Mouse (Mus musculus): ENCODE results near the gene Hid1. TPM values are rescaled to one million over a fixed set of nuclear protein-coding genes. Genes with fewer than 3 reads are reported as not detected.

Hid1 gene
- polyA plus RNA-seq, 1 experiment from 2014 or later, result 7.6 TPM

GRCm38 (mm10) chr11:115336115-115336514 is 31.4 kb downstream of the Hid1 start:
- H3K4me1 ChIP-seq (replicated peaks), result 0 out of 2 replicates have a peak, but pooled peaks cover 2% of the 10 kb centered on the region
- no peak overlapping the region for H3K9ac ChIP-seq
- no peak for ATAC-seq (replicated peaks; ENCODE audit: insufficient number of reproducible peaks, insufficient read depth, low FRiP score, low read depth)
- no peaks in the 10 kb centered on the region for H3K36me3 ChIP-seq
- H3K27ac ChIP-seq, result no peak overlapping the region
- H3K4me3 ChIP-seq, result no peak overlapping the region
- no peak overlapping the region for H3K4me2 ChIP-seq
- peaks cover 87% of the 10 kb centered on the region for H3K27me3 ChIP-seq
- 16% methylated on average over 6 of the region's 6 CpGs for WGBS
- no peaks in the 10 kb centered on the region for H3K9me3 ChIP-seq (replicated peaks)

GRCm38 (mm10) chr11:115335223-115335622 is 32.3 kb downstream of the Hid1 start:
- H3K36me3 ChIP-seq, result no peaks in the 10 kb centered on the region
- H3K4me2 ChIP-seq, result no peak overlapping the region
- H3K4me1 ChIP-seq (replicated peaks), result 0 out of 2 replicates have a peak, but pooled peaks cover 2% of the 10 kb centered on the region
- H3K4me3 ChIP-seq, result no peak overlapping the region
- H3K27me3 ChIP-seq, result peaks cover 89% of the 10 kb centered on the region
- no peak for ATAC-seq (replicated peaks; ENCODE audit: insufficient number of reproducible peaks, insufficient read depth, low FRiP score, low read depth)
- no peaks in the 10 kb centered on the region for H3K9me3 ChIP-seq (replicated peaks)
- 48% methylated on average over 12 of the region's 12 CpGs for WGBS
- no peak overlapping the region for H3K27ac ChIP-seq
- H3K9ac ChIP-seq, result no peak overlapping the region

- H3K9me3 ChIP-seq (replicated peaks), result no peaks in the 10 kb centered on the region
- peaks cover 91% of the 10 kb centered on the region for H3K27me3 ChIP-seq
- H3K4me2 ChIP-seq, result no peak within 1 kb of the TSS; the same call in 1 of the 2 replicates
- no peaks in the 10 kb centered on the region for H3K36me3 ChIP-seq
- WGBS, result 6% methylated on average over 29 of the region's 29 CpGs
- H3K27ac ChIP-seq, result no peak within 1 kb of the TSS
- H3K9ac ChIP-seq, result no peak within 1 kb of the TSS
- ATAC-seq (replicated peaks; ENCODE audit: insufficient number of reproducible peaks, insufficient read depth, low FRiP score, low read depth), result no peak
- 0 out of 2 replicates have a peak, but pooled peaks cover 2% of the 10 kb centered on the region for H3K4me1 ChIP-seq (replicated peaks)
- no peak within 1 kb of the TSS for H3K4me3 ChIP-seq
These were observed 33.0 kb downstream of the Hid1 start, which contains the start of gene Otop3 for GRCm38 (mm10) chr11:115334531-115334930. Gene Otop3 (plus strand): TSS chr11:115334731.

GRCm38 (mm10) chr11:115329339-115329738 is 38.2 kb downstream of the Hid1 start:
- Histone ChIP-seq H3K9me3 (replicated peaks) (no peaks in the 10 kb centered on the region), H3K36me3 (no peaks in the 10 kb centered on the region), H3K4me3 (no peak overlapping the region), H3K27ac (no peak overlapping the region), H3K27me3 (peaks cover 86% of the 10 kb centered on the region), H3K4me2 (no peak overlapping the region), H3K9ac (no peak overlapping the region), H3K4me1 (replicated peaks) (0 out of 2 replicates have a peak, but pooled peaks cover under 1% of the 10 kb centered on the region)
- WGBS, result 68% methylated on average over 15 of the region's 15 CpGs
- no peak; the same call in 1 of the 2 replicates for ATAC-seq (replicated peaks; ENCODE audit: insufficient number of reproducible peaks, insufficient read depth, low FRiP score, low read depth)

- no peak overlapping the region for H3K9ac ChIP-seq
- WGBS, result 63% methylated on average over 7 of the region's 7 CpGs
- no peak overlapping the region for H3K27ac ChIP-seq
- ATAC-seq (replicated peaks; ENCODE audit: insufficient number of reproducible peaks, insufficient read depth, low FRiP score, low read depth), result no peak
- no peak overlapping the region for H3K4me3 ChIP-seq
- H3K27me3 ChIP-seq, result peaks cover 86% of the 10 kb centered on the region
- no peaks in the 10 kb centered on the region for H3K9me3 ChIP-seq (replicated peaks)
- H3K4me2 ChIP-seq, result no peak overlapping the region
- peaks cover 5% of the 10 kb centered on the region for H3K4me1 ChIP-seq (replicated peaks)
- H3K36me3 ChIP-seq, result no peaks in the 10 kb centered on the region
These were observed 40.8 kb downstream of the Hid1 start for GRCm38 (mm10) chr11:115326730-115327129.

- no peak overlapping the region for H3K4me2 ChIP-seq
- H3K36me3 ChIP-seq, result no peaks in the 10 kb centered on the region
- no peak for ATAC-seq (replicated peaks; ENCODE audit: insufficient number of reproducible peaks, insufficient read depth, low FRiP score, low read depth)
- no peak overlapping the region for H3K4me3 ChIP-seq
- 13% methylated on average over 32 of the region's 32 CpGs for WGBS
- H3K4me1 ChIP-seq (replicated peaks), result peaks cover 12% of the 10 kb centered on the region
- no peak overlapping the region for H3K27ac ChIP-seq
- no peak overlapping the region for H3K9ac ChIP-seq
- no peaks in the 10 kb centered on the region for H3K9me3 ChIP-seq (replicated peaks)
- peaks cover 92% of the 10 kb centered on the region for H3K27me3 ChIP-seq
These were observed 44.2 kb downstream of the Hid1 start for GRCm38 (mm10) chr11:115323354-115323753.

- no peak within 1 kb of the TSS for H3K27ac ChIP-seq
- no peak for ATAC-seq (replicated peaks; ENCODE audit: insufficient number of reproducible peaks, insufficient read depth, low FRiP score, low read depth)
- no peaks in the 10 kb centered on the region for H3K9me3 ChIP-seq (replicated peaks)
- peak within 1 kb of the TSS; percentile 8 for H3K4me3 ChIP-seq
- 5% methylated on average over 35 of the region's 35 CpGs for WGBS
- H3K4me1 ChIP-seq (replicated peaks), result peaks cover 14% of the 10 kb centered on the region
- H3K4me2 ChIP-seq, result peak within 1 kb of the TSS; percentile 24
- peaks cover 96% of the 10 kb centered on the region for H3K27me3 ChIP-seq
- H3K9ac ChIP-seq, result no peak within 1 kb of the TSS
- H3K36me3 ChIP-seq, result no peaks in the 10 kb centered on the region
These were observed 45.5 kb downstream of the Hid1 start, which contains the start of gene Ush1g for GRCm38 (mm10) chr11:115321906-115322693. Gene Ush1g (minus strand): TSS chr11:115322041.

- ATAC-seq (replicated peaks; ENCODE audit: insufficient number of reproducible peaks, insufficient read depth, low FRiP score, low read depth), result no peak
- H3K9ac ChIP-seq, result no peak overlapping the region
- H3K4me1 ChIP-seq (replicated peaks), result peaks cover 14% of the 10 kb centered on the region
- H3K9me3 ChIP-seq (replicated peaks), result no peaks in the 10 kb centered on the region
- no peaks in the 10 kb centered on the region for H3K36me3 ChIP-seq
- H3K4me2 ChIP-seq, result no peak overlapping the region
- no peak overlapping the region for H3K27ac ChIP-seq
- H3K4me3 ChIP-seq, result no peak overlapping the region
- H3K27me3 ChIP-seq, result peaks cover 100% of the 10 kb centered on the region
- 13% methylated on average over 18 of the region's 18 CpGs for WGBS
These were observed 47.7 kb downstream of the Hid1 start for GRCm38 (mm10) chr11:115319704-115320383.

GRCm38 (mm10) chr11:115318245-115319027 is 49.1 kb downstream of the Hid1 start:
- ATAC-seq (replicated peaks; ENCODE audit: insufficient number of reproducible peaks, insufficient read depth, low FRiP score, low read depth), result no peak
- H3K4me3 ChIP-seq, result no peak overlapping the region; the same call in 1 of the 2 replicates

GRCm38 (mm10) chr11:115317204-115317603 is 50.4 kb downstream of the Hid1 start:
- Histone ChIP-seq H3K27ac (no peak overlapping the region), H3K4me3 (no peak overlapping the region), H3K27me3 (peaks cover 97% of the 10 kb centered on the region), H3K9me3 (replicated peaks) (no peaks in the 10 kb centered on the region), H3K9ac (no peak overlapping the region), H3K36me3 (no peaks in the 10 kb centered on the region), H3K4me1 (replicated peaks) (peaks cover 14% of the 10 kb centered on the region), H3K4me2 (no peak overlapping the region)
- 64% methylated on average over 7 of the region's 7 CpGs for WGBS
- ATAC-seq (replicated peaks; ENCODE audit: insufficient number of reproducible peaks, insufficient read depth, low FRiP score, low read depth), result no peak

More at GRCm38 (mm10) chr11:115318245-115319027, 49.1 kb downstream of the Hid1 start:
- H3K9me3 ChIP-seq (replicated peaks), result no peaks in the 10 kb centered on the region
- H3K4me2 ChIP-seq, result peak overlapping the region; percentile 6; the same call in 1 of the 2 replicates
- no peak overlapping the region for H3K27ac ChIP-seq
- 7% methylated on average over 63 of the region's 63 CpGs for WGBS
- no peaks in the 10 kb centered on the region for H3K36me3 ChIP-seq
- no peak overlapping the region for H3K9ac ChIP-seq
- H3K27me3 ChIP-seq, result peaks cover 97% of the 10 kb centered on the region
- peaks cover 14% of the 10 kb centered on the region for H3K4me1 ChIP-seq (replicated peaks)

GRCm38 (mm10) chr11:115314249-115314648 is 53.3 kb downstream of the Hid1 start:
- Histone ChIP-seq H3K4me1 (replicated peaks) (peaks cover 7% of the 10 kb centered on the region), H3K9ac (no peak overlapping the region), H3K36me3 (no peaks in the 10 kb centered on the region), H3K27me3 (peaks cover 77% of the 10 kb centered on the region), H3K4me3 (no peak overlapping the region), H3K27ac (no peak overlapping the region), H3K9me3 (replicated peaks) (no peaks in the 10 kb centered on the region), H3K4me2 (no peak overlapping the region)
- ATAC-seq (replicated peaks; ENCODE audit: insufficient number of reproducible peaks, insufficient read depth, low FRiP score, low read depth), result no peak
- WGBS, result 43% methylated on average over 2 of the region's 2 CpGs

All from heart, embryonic 15.5 days (tissue).